Mouse (Mus musculus): ENCODE data around the gene Nt5c1a.

GRCm38 (mm10) chr4:123220637-123221036, 19.3 kb downstream of the Nt5c1a start:
- TF ChIP-seq CTCF (IDR thresholded peaks at IDR 0.05; ENCODE audit: low read depth, low read length): no peak
- TF ChIP-seq GATA1 (IDR thresholded peaks at IDR 0.05; ENCODE audit: borderline replicate concordance, low read length): no peak
- no peak for TF ChIP-seq TAL1 (conservative IDR thresholded peaks at IDR 0.05; ENCODE audit: low read depth, low read length)
- no peak for TF ChIP-seq POLR2AphosphoS5 (IDR thresholded peaks at IDR 0.05; ENCODE audit: insufficient replicate concordance, low read depth, low read length)

All from G1E (cell line).